Mouse (Mus musculus) small intestine, adult 2 months (tissue): ENCODE measurements around the gene Rasal2. TPM values are rescaled to one million over a fixed set of nuclear protein-coding genes. Genes with fewer than 3 reads are reported as not detected.
"Not testable (repeated sequence)": the region's sequence is repeated elsewhere in the genome, so short reads cannot be mapped to it uniquely, and the experiment has no call there.

ENCODE experiments used
- H3K27ac ChIP-seq: fragments of 200-500 bp; 2 replicates; pipeline ENCODE4 v1.5.1; 2012; ENCODE audit warnings: low read depth, low read length, control low read depth, inconsistent platforms; ENCODE audit not compliant: insufficient read depth
- H3K27me3 ChIP-seq: fragments of 200-500 bp; 2 replicates; pipeline ENCODE4 v1.6.1; 2012; ENCODE audit warnings: mild to moderate bottlenecking, moderate library complexity, low read length, inconsistent platforms; ENCODE audit not compliant: control insufficient read depth, insufficient read depth
- H3K36me3 ChIP-seq: fragments of 200-500 bp; 2 replicates; pipeline ENCODE4 v1.6.1; 2012; ENCODE audit warnings: mild to moderate bottlenecking, low read length, control low read depth, inconsistent platforms; ENCODE audit not compliant: control insufficient read depth, insufficient read depth
- H3K4me1 ChIP-seq: fragments of 200-500 bp; 2 replicates; pipeline ENCODE4 v1.6.1; 2012; ENCODE audit warnings: low read length, inconsistent platforms, mixed read lengths; ENCODE audit not compliant: control insufficient read depth, insufficient read depth, insufficient read length
- H3K4me3 ChIP-seq: fragments of 200-500 bp; 2 replicates; pipeline ENCODE4 v1.5.1; 2012; ENCODE audit warnings: low read depth, mild to moderate bottlenecking, control low read depth, inconsistent platforms, low read length, moderate library complexity
- CTCF ChIP-seq: fragments of 200-500 bp; IDR thresholded peaks from 2 replicates; pipeline ENCODE4 v1.5.1; 2012; ENCODE audit warnings: low read depth, mild to moderate bottlenecking, control low read depth, inconsistent platforms, low read length, moderate library complexity, mixed read lengths; ENCODE audit not compliant: insufficient replicate concordance, insufficient read length; ENCODE audit errors: extremely low read depth
- POLR2A ChIP-seq: fragments of 200-500 bp; IDR thresholded peaks from 2 replicates; pipeline ENCODE4 v1.6.1; 2012; ENCODE audit warnings: low read depth, mild to moderate bottlenecking, control low read depth, inconsistent platforms, low read length, moderate library complexity
- WGBS: fragments of 180-500 bp; shearing (Covaris S2); methylation state at CpG from one replicate; pipeline ENCODE4 v1.1.7; 2018; 5-methylcytosine and 5-hydroxymethylcytosine counted together
- polyA plus RNA-seq: library from polyadenylated mRNA; depleted of rRNA; stranded (reverse); fragments of >200 nt; gene quantifications from 2 replicates; pipeline ENCODE4 v1.2.3, GENCODE M21; 2012

Gene Rasal2
- polyA plus RNA-seq, 1 experiment = 1.4 TPM

DNA sequence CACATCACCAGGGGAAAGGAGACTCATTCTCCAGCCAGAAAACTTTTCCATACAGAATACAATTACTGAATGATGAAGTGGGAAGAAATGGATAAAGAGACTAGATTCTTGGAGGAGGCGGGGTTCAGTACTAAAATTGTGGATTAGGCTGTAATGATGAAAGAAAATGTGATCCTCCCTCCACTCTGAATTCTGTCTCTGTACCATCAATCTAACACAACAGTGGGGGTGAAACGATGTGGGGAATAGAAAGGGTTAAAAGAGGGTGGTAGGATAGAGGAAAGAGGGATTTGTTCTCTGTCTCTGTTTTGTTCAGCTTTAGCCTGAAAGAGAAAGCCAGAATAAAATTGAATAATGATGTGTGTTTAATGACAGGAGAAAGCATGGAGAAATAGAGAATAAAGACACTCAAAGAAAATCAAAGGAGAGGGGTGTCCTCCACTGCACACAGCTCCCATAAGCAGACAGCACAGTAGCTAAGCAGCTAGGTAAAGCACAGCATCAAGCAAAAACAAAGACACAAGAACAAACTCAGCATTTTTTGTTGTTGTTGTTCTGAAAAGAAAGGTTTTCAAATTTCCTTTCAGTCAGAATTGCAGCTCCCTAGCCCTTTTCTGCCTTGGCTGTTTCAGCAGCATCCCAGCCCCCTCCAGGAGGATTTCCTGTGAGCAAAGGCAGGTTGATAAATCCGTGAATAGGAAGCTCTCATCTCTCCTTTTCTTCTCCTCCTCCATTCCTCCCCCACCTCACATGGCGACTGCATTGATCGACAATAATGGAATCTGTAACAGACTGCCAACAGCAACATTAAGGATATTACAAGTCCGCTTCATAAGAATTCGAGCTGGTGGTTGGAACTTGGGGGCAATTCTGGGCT, 168.6 kb downstream of the Rasal2 start:
- Histone ChIP-seq H3K36me3 (no peaks in the 10 kb centered on the region), H3K4me1 (no peaks in the 10 kb centered on the region), H3K4me3 (no peak overlapping the region), H3K27me3 (no peaks in the 10 kb centered on the region), H3K27ac (no peak overlapping the region)
- WGBS = 66% methylated on average over 7 of the region's 7 CpGs
- no peak for TF ChIP-seq CTCF
- no peak for TF ChIP-seq POLR2A

DNA sequence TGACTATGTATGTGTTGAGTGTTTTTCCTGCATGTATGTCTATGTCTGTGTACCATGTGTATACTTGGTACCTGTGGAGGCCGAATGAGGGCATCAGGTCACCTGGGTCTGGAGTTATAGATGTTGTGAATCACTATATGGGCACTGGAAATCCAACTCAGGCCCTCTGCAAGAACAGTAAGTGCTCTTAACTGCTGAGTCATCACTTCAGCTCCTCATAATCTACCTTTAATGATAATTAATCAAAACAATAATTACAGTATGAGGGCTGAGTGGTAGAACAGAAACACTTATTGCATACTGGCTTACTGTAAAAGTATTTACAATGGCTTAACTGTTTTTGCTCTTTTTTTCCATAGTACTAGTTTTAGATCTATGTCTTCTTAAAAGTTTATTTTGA, 172.7 kb downstream of the Rasal2 start:
- H3K4me1 ChIP-seq = no peaks in the 10 kb centered on the region
- H3K36me3 ChIP-seq = no peaks in the 10 kb centered on the region
- H3K4me3 ChIP-seq = no peak overlapping the region
- H3K27ac ChIP-seq = no peak overlapping the region
- 87% methylated on average over 1 of the region's 1 CpGs for WGBS
- no peak for TF ChIP-seq POLR2A
- TF ChIP-seq CTCF = no peak
- H3K27me3 ChIP-seq = no peaks in the 10 kb centered on the region

DNA sequence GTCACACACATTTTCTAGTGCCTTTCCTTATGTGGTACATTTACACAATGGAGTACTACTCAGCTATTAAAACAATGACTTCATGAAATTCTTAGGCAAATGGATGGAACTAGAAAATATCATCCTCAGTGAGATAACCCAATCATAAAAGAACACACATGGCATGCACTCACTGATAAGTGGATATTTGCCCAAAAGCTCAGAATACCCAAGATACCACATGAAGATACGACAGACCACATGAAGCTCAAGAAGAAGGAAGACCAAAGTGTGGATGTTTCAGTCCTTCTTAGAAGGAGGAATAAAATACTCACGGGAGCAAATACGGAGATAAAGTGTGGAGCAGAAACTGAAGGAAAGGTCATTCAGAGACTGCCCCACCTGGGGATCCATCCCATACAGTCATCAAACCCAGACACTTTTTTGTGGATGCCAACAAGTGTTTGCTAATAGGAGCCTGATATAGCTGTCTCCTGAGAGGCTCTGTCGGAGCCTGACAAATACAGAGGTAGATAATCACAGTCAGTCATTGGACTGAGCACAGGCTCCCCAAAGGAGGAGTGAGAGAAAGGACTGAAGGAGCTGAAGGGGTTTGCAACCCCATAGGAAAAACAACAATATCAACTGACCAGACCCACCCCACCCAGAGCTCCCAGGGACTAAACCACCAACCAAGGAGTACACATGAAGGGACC, 175.6 kb downstream of the Rasal2 start:
- 91% methylated on average over 4 of the region's 4 CpGs for WGBS

DNA sequence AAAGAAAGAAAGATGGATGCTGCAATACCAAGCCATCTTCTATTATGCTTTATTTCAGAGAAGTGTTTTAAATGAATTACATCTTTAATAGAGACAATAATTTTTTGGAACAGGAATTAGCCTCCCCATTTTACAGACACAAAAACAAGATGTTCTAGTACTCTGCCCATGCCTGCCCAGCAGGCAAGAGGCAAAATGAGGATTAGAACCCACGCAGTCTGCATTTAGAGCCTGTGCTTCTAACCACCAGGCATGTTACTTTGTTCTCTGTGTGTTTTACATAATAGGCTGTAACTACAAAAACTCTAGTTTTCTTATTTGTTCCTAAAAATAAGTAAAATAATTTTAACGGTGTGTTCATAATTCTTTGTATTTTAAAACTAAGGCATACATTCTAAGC, 178.9 kb downstream of the Rasal2 start:
- 85% methylated on average over 2 of the region's 2 CpGs for WGBS
- no peak overlapping the region for H3K4me3 ChIP-seq
- H3K27ac ChIP-seq = no peak overlapping the region
- TF ChIP-seq CTCF = no peak
- no peak for TF ChIP-seq POLR2A
- no peaks in the 10 kb centered on the region for H3K36me3 ChIP-seq
- no peaks in the 10 kb centered on the region for H3K4me1 ChIP-seq
- H3K27me3 ChIP-seq = no peaks in the 10 kb centered on the region

More for the DNA sequence above, 175.6 kb downstream of the Rasal2 start:
- not testable (repeated sequence) for H3K4me3 ChIP-seq, H3K4me1 ChIP-seq, H3K27me3 ChIP-seq, H3K27ac ChIP-seq, H3K36me3 ChIP-seq

DNA sequence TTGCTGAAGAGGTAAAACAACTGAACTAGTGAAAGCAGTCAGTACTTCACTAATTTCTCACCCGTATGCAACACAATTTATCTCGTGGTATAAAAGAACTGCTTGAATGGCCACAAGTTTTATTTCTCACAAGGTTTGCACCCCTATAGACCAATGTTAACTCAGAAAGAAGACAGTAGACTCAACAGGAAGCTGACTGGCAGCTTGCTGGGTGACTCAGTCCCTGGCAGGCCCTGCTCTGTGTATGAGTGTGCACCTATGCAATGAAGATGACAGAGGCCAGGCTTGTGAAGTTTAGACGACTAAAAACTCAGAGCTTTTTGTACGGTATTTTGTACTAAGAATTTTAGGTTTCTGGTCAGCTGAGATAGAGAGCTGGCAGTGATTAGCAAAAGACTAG, 180.0 kb downstream of the Rasal2 start:
- Histone ChIP-seq H3K27me3 (no peaks in the 10 kb centered on the region), H3K4me1 (no peaks in the 10 kb centered on the region), H3K4me3 (no peak overlapping the region), H3K36me3 (no peaks in the 10 kb centered on the region), H3K27ac (no peak overlapping the region)
- TF ChIP-seq POLR2A (no peak), CTCF (no peak)
- WGBS = 64% methylated on average over 4 of the region's 4 CpGs

DNA sequence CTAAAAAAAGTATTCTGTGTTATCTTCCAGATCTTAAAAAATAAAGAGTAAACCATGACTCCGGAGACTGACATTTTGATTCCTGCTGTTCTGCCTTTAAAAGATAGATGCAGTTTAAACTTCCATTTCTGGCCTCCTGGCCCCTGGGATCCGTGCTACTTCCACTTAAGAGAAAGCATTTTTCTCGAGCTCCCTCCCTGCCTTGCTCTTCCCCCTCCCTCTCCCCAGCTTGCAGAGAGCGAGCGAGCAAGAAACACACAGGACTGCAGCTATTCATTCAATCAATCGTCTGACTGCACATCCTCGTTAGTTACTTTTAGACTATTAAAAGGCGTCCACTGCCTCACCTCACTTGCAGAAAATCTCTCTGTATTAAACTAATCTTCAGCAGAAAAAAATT, 181.4 kb downstream of the Rasal2 start:
- WGBS = 52% methylated on average over 8 of the region's 8 CpGs
- Histone ChIP-seq H3K27ac (no peak overlapping the region), H3K36me3 (no peaks in the 10 kb centered on the region)

DNA sequence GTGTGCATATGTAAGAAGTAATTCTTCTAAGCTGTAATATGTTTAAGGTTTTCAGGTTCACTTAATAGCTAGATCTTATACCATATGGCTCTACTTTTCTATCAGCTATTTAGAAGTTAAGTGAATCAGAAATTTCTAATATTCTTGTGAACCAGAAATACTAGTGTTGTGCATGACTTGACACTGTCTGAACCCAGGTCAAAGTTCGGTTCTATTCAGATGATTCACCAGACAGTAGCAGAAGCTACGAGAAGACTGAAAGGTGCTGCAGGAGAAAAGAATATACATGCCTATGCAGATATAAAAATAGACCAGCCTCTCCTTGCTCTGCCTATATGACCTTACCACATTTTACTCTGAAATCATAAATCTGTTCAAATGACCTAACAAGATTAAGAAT, 182.0 kb downstream of the Rasal2 start:
- no peaks in the 10 kb centered on the region for H3K4me1 ChIP-seq
- H3K27ac ChIP-seq = no peak overlapping the region
- H3K36me3 ChIP-seq = no peaks in the 10 kb centered on the region
- WGBS = 44% methylated on average over 2 of the region's 2 CpGs
- H3K27me3 ChIP-seq = no peaks in the 10 kb centered on the region
- H3K4me3 ChIP-seq = no peak overlapping the region
- TF ChIP-seq POLR2A (no peak), CTCF (no peak)

More for the DNA sequence above, 181.4 kb downstream of the Rasal2 start:
- TF ChIP-seq POLR2A = no peak
- no peak for TF ChIP-seq CTCF
- no peak overlapping the region for H3K4me3 ChIP-seq
- H3K4me1 ChIP-seq = no peaks in the 10 kb centered on the region
- H3K27me3 ChIP-seq = no peaks in the 10 kb centered on the region
